Mouse (Mus musculus) ES-E14 (cell line): ENCODE data around the gene Smpd3. TPM values are rescaled to one million over a fixed set of nuclear protein-coding genes. Genes with fewer than 3 reads are reported as not detected.

Source experiments
- DNase-seq: peaks from one replicate; pipeline ENCODE4 v3.0.0-alpha.2; 2013; ENCODE audit warnings: low read depth, low spot score
- H3K27ac ChIP-seq: 2 replicates; pipeline ENCODE4 v1.5.1; 2012; ENCODE audit warnings: low read depth, mild to moderate bottlenecking, low read length, moderate library complexity, mixed read lengths; ENCODE audit not compliant: poor library complexity, insufficient read depth, severe bottlenecking
- H3K36me3 ChIP-seq: 2 replicates; pipeline ENCODE4 v1.6.1; 2012; ENCODE audit warnings: mild to moderate bottlenecking, low read length, moderate library complexity, mixed read lengths; ENCODE audit not compliant: control insufficient read depth, poor library complexity, insufficient read depth, severe bottlenecking
- H3K4me1 ChIP-seq, 2 experiments: fragments of 150-350 bp in 1 of 2; sonication (generic) in 1 of 2; 2 replicates each; pipeline ENCODE4 v1.6.1; 2012; ENCODE audit warnings: low read length in 2 of 2, mild to moderate bottlenecking in 1 of 2, mixed read lengths in 1 of 2; ENCODE audit not compliant: control insufficient read depth in 2 of 2, insufficient read depth in 2 of 2, poor library complexity in 1 of 2
- H3K4me3 ChIP-seq, 2 experiments: fragments of 150-350 bp in 1 of 2; sonication (generic) in 1 of 2; 2 replicates each; pipeline ENCODE4 v1.5.1; 2012; ENCODE audit warnings: low read length in 2 of 2, low read depth in 1 of 2, mild to moderate bottlenecking in 1 of 2, mixed read lengths in 1 of 2; ENCODE audit not compliant: insufficient read depth in 1 of 2, poor library complexity in 1 of 2, severe bottlenecking in 1 of 2
- H3K9ac ChIP-seq: 2 replicates; pipeline ENCODE4 v1.6.1; 2012; ENCODE audit warnings: low read depth, mild to moderate bottlenecking, low read length, mixed read lengths; ENCODE audit not compliant: poor library complexity, insufficient read depth, severe bottlenecking
- H3K9me3 ChIP-seq: fragments of 150-350 bp; sonication (generic); 2 replicates; pipeline ENCODE4 v1.6.1; 2012; ENCODE audit warnings: low read depth, mild to moderate bottlenecking, low read length; ENCODE audit not compliant: control insufficient read depth, insufficient read depth
- CHD2 ChIP-seq: IDR thresholded peaks from 2 replicates; pipeline ENCODE4 v1.6.1; 2014; ENCODE audit warnings: mild to moderate bottlenecking, low read depth, low read length, inconsistent platforms
- HCFC1 ChIP-seq: IDR thresholded peaks from 2 replicates; pipeline ENCODE4 v1.6.1; 2012; ENCODE audit warnings: low read length, inconsistent platforms, borderline replicate concordance; ENCODE audit not compliant: insufficient read depth
- MAFK ChIP-seq: IDR thresholded peaks from 2 replicates; pipeline ENCODE4 v1.6.1; 2014; ENCODE audit warnings: mild to moderate bottlenecking, low read depth, low read length, inconsistent platforms; ENCODE audit not compliant: insufficient read depth
- ZC3H11A ChIP-seq: IDR thresholded peaks from 2 replicates; pipeline ENCODE4 v1.6.1; 2012; ENCODE audit warnings: low read depth, mild to moderate bottlenecking, inconsistent platforms, low read length, borderline replicate concordance
- ZNF384 ChIP-seq: IDR thresholded peaks from 2 replicates; pipeline ENCODE4 v1.6.1; 2012; ENCODE audit warnings: low read depth, low read length, inconsistent platforms
- in situ Hi-C, 2 experiments: fragments of 600-800 bp; cut with MboI; formaldehyde crosslinking; loops; one replicate each; pipeline ENCODE4 v1.15.1; 2025; ENCODE audit warnings: low sequenced_read_pairs in 2 of 2, inconsistent platforms in 1 of 2; ENCODE audit not compliant: unreplicated experiment in 2 of 2
- total RNA-seq: library from RNA; depleted of rRNA; stranded (reverse); fragments of 300-350 nt; gene quantifications from 2 replicates; pipeline ENCODE4 v1.2.3, GENCODE M21; 2012; rRNA removed

Gene Smpd3
- total RNA-seq = 0.94 and 1.7 TPM in 2 replicates

DNA sequence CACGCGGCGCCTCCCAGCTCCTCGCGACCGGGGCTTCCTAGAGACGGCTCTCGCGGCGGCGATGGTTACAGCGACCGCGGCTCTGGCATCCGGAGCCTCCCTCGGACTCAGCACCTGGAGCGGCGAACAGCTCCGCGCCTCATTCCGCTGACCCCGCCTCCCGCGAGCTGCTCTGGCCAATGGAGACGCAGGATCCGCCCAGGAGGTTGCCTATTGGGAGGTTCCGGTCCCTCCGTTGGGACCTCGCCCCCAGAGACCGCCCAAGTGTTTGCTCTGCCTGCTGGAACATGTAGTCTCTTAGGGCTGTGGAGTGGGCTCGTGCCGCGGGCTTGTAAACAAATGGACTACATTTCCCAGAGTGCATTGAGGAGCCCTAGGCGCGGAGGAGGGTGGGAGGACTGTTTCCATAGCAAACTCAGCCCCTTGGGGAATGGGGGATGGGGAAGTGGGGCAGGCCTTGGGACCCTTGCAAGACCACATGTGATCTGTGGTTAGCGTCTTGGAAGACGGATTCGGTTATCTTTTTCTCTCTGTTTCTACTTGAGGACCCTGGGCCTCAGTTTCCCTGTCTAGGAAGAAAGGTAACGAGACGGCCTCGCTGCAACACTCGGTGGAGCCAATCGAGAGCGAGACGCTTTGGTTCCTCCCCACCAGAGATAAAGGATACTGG, at the start of gene Smpd3:
Gene Smpd3 (minus strand): TSS at position 137 of the 670 bp plus-strand sequence.
- H3K9me3 ChIP-seq = no peaks in the 10 kb centered on the region
- DNase-seq = peak; percentile 98
- TF ChIP-seq MAFK (0 out of 2 replicates have a peak, but pooled peaks have one; percentile 12), ZNF384 (0 out of 2 replicates have a peak, but pooled peaks have one; percentile 10), HCFC1 (peak; percentile 99), ZC3H11A (no peak), CHD2 (peak; percentile 74)
- H3K4me3 ChIP-seq = peak within 1 kb of the TSS; percentile 75 to 91
- H3K9ac ChIP-seq = peak within 1 kb of the TSS; percentile 82
- no peaks in the 10 kb centered on the region for H3K36me3 ChIP-seq
- H3K27ac ChIP-seq = no peak within 1 kb of the TSS
- in situ Hi-C loops = no loop called here
- H3K4me1 ChIP-seq = peaks cover 0 to 3% of the 10 kb centered on the region in 2 experiments; a peak in 2 of 4 replicates

DNA sequence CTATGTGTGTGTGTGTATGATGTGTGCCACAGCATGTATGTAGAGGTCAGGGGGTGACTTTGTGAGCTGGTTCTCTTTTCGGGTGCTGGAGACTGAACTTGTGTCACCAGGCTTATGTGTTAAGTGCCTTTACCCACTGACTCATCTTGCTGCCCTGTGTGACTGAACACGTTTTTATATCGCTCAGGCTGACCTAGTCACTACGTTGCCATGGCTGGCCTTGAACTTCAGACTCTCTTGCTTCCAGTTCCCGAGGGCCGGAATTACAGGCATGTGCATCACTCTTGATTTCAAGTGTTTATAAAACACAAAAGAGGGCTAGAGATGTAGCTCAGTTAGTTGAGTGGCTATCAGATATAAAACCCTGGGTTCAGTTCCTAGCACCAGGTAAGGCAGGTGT, 43.2 kb upstream of the Smpd3 start:
- H3K9ac ChIP-seq = no peak overlapping the region
- in situ Hi-C loops = no loop called here
- no peak overlapping the region for H3K27ac ChIP-seq
- no peaks in the 10 kb centered on the region for H3K4me1 ChIP-seq
- no peaks in the 10 kb centered on the region for H3K9me3 ChIP-seq
- TF ChIP-seq ZC3H11A (no peak), HCFC1 (no peak), MAFK (no peak)
- H3K36me3 ChIP-seq = no peaks in the 10 kb centered on the region
- no peak overlapping the region for H3K4me3 ChIP-seq
- DNase-seq = no peak

DNA sequence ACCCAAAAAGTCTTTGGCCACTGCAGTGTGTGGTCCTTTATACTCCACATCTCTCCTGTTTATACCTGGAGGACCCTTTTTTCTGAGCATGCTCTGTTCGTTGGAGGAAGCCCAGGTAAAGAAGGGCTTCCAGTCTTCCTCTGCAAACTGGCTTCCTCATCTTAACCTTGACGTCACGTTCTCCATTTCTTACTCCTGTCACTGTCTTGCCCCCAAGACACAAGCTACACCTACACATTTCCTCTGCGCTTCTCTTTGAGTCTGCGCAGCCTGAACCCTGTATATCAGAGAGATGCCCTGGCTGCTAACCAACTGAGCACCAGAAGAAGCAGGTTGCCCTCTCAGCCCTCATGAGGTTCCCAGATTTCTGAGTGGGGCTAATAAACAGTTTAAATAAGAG, 41.6 kb upstream of the Smpd3 start:
- Histone ChIP-seq H3K9me3 (no peaks in the 10 kb centered on the region), H3K9ac (no peak overlapping the region), H3K36me3 (no peaks in the 10 kb centered on the region), H3K4me3 (no peak overlapping the region), H3K4me1 (no peaks in the 10 kb centered on the region), H3K27ac (no peak overlapping the region)
- in situ Hi-C loops = no loop called here
- no peak for TF ChIP-seq MAFK
- TF ChIP-seq HCFC1 = no peak
- TF ChIP-seq ZNF384 = no peak
- no peak for TF ChIP-seq ZC3H11A
- TF ChIP-seq CHD2 = no peak
- no peak for DNase-seq

DNA sequence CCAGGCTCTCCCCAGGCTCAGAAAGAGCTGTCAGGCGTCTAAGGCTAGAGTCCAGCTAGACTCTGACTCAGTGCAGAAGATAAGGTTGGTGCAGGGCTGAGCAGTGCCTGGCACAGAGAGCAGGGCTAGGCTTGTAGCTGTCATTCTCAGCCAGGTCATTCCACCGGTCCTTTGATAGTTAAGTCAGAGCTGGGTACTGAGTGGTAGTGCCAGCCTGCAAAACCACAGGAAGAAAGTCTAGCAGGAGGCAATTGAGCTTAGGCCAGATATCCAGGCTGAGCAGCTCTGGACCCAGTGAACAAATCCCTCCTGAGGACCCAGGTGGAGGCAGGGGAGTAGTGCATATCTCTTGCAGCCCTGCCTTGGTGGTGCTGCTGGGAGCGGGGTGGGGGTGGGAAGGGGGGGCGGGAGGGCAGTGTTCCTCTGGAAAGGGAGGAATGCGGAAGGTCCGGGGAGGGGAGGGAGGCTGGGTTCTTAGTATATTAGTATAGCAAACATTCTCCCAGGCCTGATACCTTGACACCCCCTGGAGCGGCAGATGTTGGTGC, 40.8 kb upstream of the Smpd3 start:
- no peak for TF ChIP-seq ZNF384
- in situ Hi-C loops = no loop called here
- Histone ChIP-seq H3K36me3 (no peaks in the 10 kb centered on the region), H3K9me3 (no peaks in the 10 kb centered on the region), H3K9ac (no peak overlapping the region), H3K27ac (no peak overlapping the region), H3K4me3 (no peak overlapping the region), H3K4me1 (no peaks in the 10 kb centered on the region)
- DNase-seq = no peak

DNA sequence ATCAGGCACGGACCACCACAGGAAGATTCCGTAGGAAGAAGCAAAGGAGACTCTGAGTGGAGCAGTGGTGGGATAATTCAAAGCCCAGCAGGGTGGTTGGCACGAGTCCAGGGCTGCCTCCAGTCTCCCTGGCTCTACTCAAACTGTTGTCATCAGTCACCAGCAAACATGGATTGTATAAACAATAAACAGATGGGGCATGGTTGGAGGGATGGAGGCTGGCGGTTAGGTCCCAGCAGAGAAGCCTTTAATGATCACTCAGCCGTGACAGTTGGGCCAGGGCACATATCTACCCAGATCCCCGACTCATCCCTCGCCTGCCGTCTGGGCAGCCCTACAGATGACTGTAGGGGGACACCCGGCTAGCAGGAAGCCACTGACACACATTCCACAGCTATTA, 39.1 kb upstream of the Smpd3 start:
- in situ Hi-C loops = no loop called here
- Histone ChIP-seq H3K4me1 (no peaks in the 10 kb centered on the region), H3K9me3 (no peaks in the 10 kb centered on the region), H3K36me3 (no peaks in the 10 kb centered on the region), H3K4me3 (no peak overlapping the region), H3K9ac (no peak overlapping the region), H3K27ac (no peak overlapping the region)
- no peak for TF ChIP-seq HCFC1
- TF ChIP-seq MAFK = no peak
- no peak for TF ChIP-seq CHD2
- no peak for TF ChIP-seq ZNF384
- no peak for TF ChIP-seq ZC3H11A
- no peak for DNase-seq
